Mouse (Mus musculus): ENCODE results near the gene Efcab5. TPM values are rescaled to one million over a fixed set of nuclear protein-coding genes. Genes with fewer than 3 reads are reported as not detected.

Efcab5 gene
- polyA plus RNA-seq (2012; ENCODE audit: insufficient read depth, insufficient read length, missing spikeins) = 0.23 TPM in 1 of 2 replicates, not detected in the other

DNA sequence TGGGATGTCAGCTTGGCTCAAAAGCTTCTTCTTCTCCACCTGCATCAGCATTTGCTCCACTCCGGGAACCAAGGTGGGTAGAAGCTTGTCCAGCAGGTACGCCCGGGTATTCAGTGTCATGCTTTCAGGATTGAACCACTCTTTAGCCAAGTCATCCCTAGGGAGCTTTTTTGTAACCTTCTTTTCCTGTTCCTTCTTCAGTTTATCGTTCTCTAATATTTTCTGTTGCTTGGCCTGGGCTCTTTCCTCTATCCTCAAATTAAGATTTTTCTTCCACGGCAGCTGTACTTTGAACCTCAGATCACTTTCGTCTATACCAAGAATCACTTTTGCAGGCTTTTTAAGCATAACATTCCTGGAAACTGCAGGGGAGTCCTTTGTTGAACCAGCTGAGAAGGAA, at the start of gene Efcab5:
TSS of gene Efcab5 (minus strand) at position 101 of the 400 bp plus-strand sequence.
- Histone ChIP-seq H3K4me1 (ENCODE audit: control insufficient read depth, insufficient read depth, low read length) (no peaks in the 10 kb centered on the region; the same call in 1 of the 2 replicates), H3K4me3 (ENCODE audit: insufficient read depth, low read length) (no peak within 1 kb of the TSS)
- TF ChIP-seq CTCF (IDR thresholded peaks at IDR 0.05; ENCODE audit: low read depth, low read length) (no peak), POLR2A (IDR thresholded peaks at IDR 0.05; ENCODE audit: borderline replicate concordance, low read depth, low read length) (no peak)

DNA sequence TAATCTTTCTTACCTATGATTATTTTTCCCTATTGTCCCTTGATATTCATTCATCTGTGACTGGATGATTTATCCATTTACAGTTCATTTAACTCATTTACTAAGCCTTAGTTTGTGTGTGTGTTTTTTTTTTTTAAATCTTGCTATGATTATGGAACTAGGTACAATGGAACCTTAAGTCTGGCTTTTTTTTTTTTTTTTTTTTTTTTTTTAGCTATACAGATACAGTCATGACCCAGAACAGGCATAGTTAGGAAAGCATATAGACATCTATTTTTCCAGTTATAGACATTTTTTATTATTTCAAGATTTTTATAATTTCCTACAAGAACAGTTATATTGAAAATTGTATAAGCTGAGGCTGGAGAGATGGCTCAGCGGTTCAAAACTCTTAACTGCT, 46.5 kb upstream of the Efcab5 start:
- Histone ChIP-seq H3K27ac (ENCODE audit: insufficient read depth, low read depth, low read length) (no peak overlapping the region), H3K4me1 (ENCODE audit: control insufficient read depth, insufficient read depth, low read length) (peaks cover 15% of the 10 kb centered on the region), H3K4me3 (ENCODE audit: insufficient read depth, low read length) (no peak overlapping the region)
- no peak for TF ChIP-seq POLR2A (IDR thresholded peaks at IDR 0.05; ENCODE audit: borderline replicate concordance, low read depth, low read length)
- no peak for TF ChIP-seq CTCF (IDR thresholded peaks at IDR 0.05; ENCODE audit: low read depth, low read length)

More for the DNA sequence above, at the start of gene Efcab5:
- H3K27ac ChIP-seq (ENCODE audit: insufficient read depth, low read depth, low read length) = no peak within 1 kb of the TSS

DNA sequence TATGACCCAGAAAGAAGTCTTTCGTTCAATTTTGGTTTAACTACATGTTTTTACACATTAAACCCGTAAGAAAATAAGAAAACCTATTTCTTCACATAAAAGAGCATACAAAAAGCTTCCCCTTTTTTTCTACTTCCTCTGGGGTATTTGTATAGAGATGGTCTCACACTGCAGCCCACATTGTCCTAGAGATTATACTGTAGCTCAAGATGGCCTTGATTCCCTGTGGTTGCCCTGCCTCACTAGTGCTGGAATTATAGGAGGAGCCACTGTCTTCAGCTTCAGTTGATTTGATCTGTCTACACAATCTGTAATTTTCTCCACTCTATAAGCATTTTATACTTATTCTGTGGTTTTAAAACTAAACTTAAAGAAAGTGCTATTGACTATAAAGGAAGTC, 42.7 kb upstream of the Efcab5 start:
- Histone ChIP-seq H3K4me1 (ENCODE audit: control insufficient read depth, insufficient read depth, low read length) (peaks cover 4% of the 10 kb centered on the region), H3K4me3 (ENCODE audit: insufficient read depth, low read length) (no peak overlapping the region), H3K27ac (ENCODE audit: insufficient read depth, low read depth, low read length) (no peak overlapping the region)
- no peak for TF ChIP-seq CTCF (IDR thresholded peaks at IDR 0.05; ENCODE audit: low read depth, low read length)
- no peak for TF ChIP-seq POLR2A (IDR thresholded peaks at IDR 0.05; ENCODE audit: borderline replicate concordance, low read depth, low read length)

DNA sequence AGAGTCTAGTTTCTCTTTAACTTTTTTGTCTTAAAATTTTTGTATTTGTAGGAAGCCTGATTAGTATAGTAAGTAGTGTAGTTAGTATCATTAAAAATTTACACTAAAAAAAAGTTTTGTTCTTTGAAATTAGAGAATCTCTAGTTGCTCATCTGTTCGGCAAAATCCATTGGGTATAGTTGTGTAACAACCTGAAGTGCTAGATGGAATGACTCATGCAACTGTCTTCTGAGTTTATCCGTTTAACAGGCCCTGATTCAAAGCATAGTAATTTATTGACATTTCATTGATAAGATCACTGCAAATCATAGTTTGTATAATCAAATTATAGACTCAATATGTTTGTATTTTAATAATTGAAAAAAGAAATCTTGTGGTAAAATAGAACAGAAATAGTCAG, 42.0 kb upstream of the Efcab5 start:
- TF ChIP-seq POLR2A (IDR thresholded peaks at IDR 0.05; ENCODE audit: borderline replicate concordance, low read depth, low read length) (no peak), CTCF (IDR thresholded peaks at IDR 0.05; ENCODE audit: low read depth, low read length) (no peak)
- peaks cover 4% of the 10 kb centered on the region for H3K4me1 ChIP-seq (ENCODE audit: control insufficient read depth, insufficient read depth, low read length)
- H3K4me3 ChIP-seq (ENCODE audit: insufficient read depth, low read length) = no peak overlapping the region
- H3K27ac ChIP-seq (ENCODE audit: insufficient read depth, low read depth, low read length) = no peak overlapping the region

DNA sequence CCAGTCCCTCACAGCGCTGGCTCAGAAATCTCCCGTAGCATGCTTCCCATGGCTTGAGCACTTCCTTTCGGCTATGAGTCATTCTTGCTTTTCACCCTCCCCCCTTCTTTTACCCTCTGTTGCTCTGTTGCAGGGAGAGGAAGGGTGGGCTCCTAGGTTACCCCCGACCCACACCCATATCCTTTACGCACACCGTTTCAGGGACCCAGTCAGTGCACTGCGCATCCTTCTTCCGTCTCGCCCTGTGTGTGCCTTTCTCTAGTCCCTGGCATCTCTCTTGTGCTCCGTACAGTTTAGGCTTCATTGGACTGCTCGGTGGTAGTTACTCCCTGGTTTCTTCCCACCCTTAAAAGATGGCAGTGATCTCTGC, 28.0 kb upstream of the Efcab5 start:
- Histone ChIP-seq H3K4me1 (ENCODE audit: control insufficient read depth, insufficient read depth, low read length) (peaks cover 11% of the 10 kb centered on the region), H3K4me3 (ENCODE audit: insufficient read depth, low read length) (peak overlapping the region; percentile 88), H3K27ac (ENCODE audit: insufficient read depth, low read depth, low read length) (no peak overlapping the region)
- TF ChIP-seq POLR2A (IDR thresholded peaks at IDR 0.05; ENCODE audit: borderline replicate concordance, low read depth, low read length) (no peak), CTCF (IDR thresholded peaks at IDR 0.05; ENCODE audit: low read depth, low read length) (no peak)

DNA sequence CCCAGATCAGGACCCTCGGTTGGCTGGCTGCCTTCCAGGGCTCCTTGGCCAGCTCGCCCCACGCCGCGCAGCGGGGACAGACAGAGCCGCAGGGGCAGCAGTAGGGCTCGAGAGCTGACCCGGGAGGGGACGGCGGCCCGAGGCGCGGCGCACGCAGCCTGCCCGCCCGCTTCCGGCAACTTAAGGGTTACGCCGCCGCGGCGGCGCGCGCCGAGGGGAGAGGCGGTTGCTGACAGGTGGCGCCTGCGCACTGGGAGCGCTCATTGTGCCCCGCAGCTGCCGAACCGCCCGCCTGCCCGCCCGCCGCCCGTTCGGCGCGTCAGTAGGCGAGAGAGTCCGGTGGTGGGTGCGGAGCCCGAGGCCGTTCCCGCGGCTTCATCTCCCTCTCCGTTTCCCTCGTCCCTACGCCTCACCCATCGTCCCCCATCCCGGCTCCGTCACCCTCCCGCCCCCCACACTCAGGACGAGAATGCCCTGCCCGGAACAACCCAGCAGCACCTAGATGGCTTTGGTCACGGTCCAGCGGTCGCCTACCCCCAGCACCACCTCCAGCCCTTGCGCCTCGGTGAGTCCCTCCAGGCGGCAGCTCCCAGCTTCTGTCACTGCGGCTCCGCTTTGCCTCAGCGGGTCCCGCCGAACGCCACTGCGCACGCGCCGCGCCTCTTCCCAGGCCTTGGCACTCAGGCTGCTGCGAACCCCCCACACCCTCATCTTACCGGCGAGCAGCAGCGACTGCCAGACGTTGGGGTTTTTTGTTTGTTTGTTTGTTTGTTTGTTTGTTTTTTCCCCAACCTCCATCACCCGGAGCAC, 27.4 kb upstream of the Efcab5 start, which contains the start of gene Ssh2:
TSS of gene Ssh2 (plus strand) at position 337 of the 810 bp plus-strand sequence.
- peaks cover 11% of the 10 kb centered on the region for H3K4me1 ChIP-seq (ENCODE audit: control insufficient read depth, insufficient read depth, low read length)
- TF ChIP-seq POLR2A (IDR thresholded peaks at IDR 0.05; ENCODE audit: borderline replicate concordance, low read depth, low read length) = no peak
- no peak for TF ChIP-seq CTCF (IDR thresholded peaks at IDR 0.05; ENCODE audit: low read depth, low read length)
- H3K27ac ChIP-seq (ENCODE audit: insufficient read depth, low read depth, low read length) = peak within 1 kb of the TSS; percentile 48
- H3K4me3 ChIP-seq (ENCODE audit: insufficient read depth, low read length) = peak within 1 kb of the TSS; percentile 88

DNA sequence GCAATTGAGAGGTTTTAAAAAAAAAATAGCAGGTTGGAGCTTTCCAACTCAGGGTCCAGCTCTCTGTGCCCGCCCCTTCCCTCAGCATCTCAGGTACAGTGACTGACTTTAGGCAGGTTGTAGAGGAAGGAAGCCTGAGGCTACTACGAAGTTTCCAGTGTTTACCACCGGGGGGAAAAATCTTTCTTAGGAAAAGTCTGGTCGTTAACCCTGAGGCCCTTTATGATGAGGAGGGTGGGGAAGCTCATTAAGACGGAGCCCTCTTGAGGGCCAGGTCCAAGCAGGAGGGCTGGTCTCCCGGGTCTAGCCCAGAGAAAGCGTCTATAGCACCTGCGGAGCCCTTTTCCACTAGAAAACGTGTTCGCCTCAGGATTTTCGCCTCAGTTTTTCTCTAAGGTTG, 26.7 kb upstream of the Efcab5 start:
- peak overlapping the region; percentile 88 for H3K4me3 ChIP-seq (ENCODE audit: insufficient read depth, low read length)
- TF ChIP-seq POLR2A (IDR thresholded peaks at IDR 0.05; ENCODE audit: borderline replicate concordance, low read depth, low read length) = no peak
- no peak for TF ChIP-seq CTCF (IDR thresholded peaks at IDR 0.05; ENCODE audit: low read depth, low read length)
- H3K27ac ChIP-seq (ENCODE audit: insufficient read depth, low read depth, low read length) = no peak overlapping the region
- peaks cover 11% of the 10 kb centered on the region for H3K4me1 ChIP-seq (ENCODE audit: control insufficient read depth, insufficient read depth, low read length)

DNA sequence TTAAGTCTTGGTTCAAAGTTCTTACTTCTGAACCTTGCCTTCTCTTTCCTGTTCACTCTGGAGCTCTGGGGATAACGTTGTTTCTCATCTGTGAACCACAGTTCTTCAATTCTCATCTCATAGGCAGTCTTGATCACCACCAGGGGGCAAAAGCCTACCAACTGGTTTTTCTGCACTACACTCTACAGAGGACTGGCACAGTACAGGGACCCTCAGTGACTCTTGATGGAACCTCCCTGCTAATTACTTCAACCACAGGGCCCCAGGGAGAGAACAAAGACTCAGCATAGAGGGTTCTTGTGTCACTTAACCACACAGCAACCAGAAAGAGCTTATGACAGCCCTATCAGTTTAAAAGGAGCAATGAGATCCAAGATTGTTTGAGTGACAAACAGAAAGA, 26.0 kb upstream of the Efcab5 start:
- TF ChIP-seq POLR2A (IDR thresholded peaks at IDR 0.05; ENCODE audit: borderline replicate concordance, low read depth, low read length) (no peak), CTCF (IDR thresholded peaks at IDR 0.05; ENCODE audit: low read depth, low read length) (no peak)
- Histone ChIP-seq H3K4me3 (ENCODE audit: insufficient read depth, low read length) (no peak overlapping the region), H3K27ac (ENCODE audit: insufficient read depth, low read depth, low read length) (no peak overlapping the region), H3K4me1 (ENCODE audit: control insufficient read depth, insufficient read depth, low read length) (peaks cover 11% of the 10 kb centered on the region)

DNA sequence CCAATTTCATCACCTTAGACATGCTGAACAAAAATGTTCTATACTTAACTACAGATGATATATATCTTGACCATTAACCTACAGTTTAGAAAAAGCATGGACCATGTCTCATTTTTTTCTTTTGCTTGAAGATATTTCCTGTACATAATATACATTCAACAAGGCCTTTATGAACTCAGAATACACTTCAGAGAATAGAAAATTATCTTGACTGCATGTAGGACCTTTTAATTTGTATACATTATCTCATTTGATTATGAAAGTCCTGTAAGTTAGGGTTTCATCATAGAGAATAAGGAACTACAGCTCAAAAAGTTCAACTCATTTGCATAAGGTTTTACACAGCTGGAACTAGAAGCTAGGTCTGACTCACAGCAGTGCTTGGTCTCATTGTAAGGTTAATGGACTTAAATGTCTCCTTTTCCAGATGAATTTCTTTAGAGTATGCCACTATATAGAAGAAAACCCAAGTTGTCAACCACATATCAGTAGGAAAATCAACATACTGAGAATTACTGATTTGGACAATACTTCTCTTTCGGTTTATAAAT, 25.4 kb upstream of the Efcab5 start:
- TF ChIP-seq CTCF (IDR thresholded peaks at IDR 0.05; ENCODE audit: low read depth, low read length) (no peak), POLR2A (IDR thresholded peaks at IDR 0.05; ENCODE audit: borderline replicate concordance, low read depth, low read length) (no peak)
- Histone ChIP-seq H3K27ac (ENCODE audit: insufficient read depth, low read depth, low read length) (no peak overlapping the region), H3K4me3 (ENCODE audit: insufficient read depth, low read length) (no peak overlapping the region)

DNA sequence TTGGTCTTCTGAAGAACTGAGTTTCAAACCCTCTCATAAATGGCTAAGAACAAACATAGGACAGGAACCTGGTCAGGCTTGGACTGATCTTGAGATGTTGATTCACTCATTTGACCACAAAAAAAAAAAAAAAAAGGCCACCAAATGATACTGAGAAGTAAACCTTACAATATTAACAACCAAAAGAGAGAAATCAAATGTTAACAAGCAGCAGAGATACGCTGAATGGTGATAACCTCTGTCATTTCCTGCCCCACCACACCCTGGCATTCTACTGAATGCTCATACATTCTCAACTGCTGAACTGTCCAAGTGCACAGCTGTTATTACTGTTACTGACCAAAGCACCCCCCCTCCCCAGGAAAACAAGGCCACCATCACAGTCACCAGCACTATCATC, 11.9 kb upstream of the Efcab5 start:
- TF ChIP-seq CTCF (IDR thresholded peaks at IDR 0.05; ENCODE audit: low read depth, low read length) (no peak), POLR2A (IDR thresholded peaks at IDR 0.05; ENCODE audit: borderline replicate concordance, low read depth, low read length) (no peak)

More for the DNA sequence above, 25.4 kb upstream of the Efcab5 start:
- H3K4me1 ChIP-seq (ENCODE audit: control insufficient read depth, insufficient read depth, low read length) = peaks cover 11% of the 10 kb centered on the region

More for the DNA sequence above, 11.9 kb upstream of the Efcab5 start:
- H3K4me1 ChIP-seq (ENCODE audit: control insufficient read depth, insufficient read depth, low read length) = peaks cover 13% of the 10 kb centered on the region
- no peak overlapping the region for H3K27ac ChIP-seq (ENCODE audit: insufficient read depth, low read depth, low read length)
- H3K4me3 ChIP-seq (ENCODE audit: insufficient read depth, low read length) = no peak overlapping the region
